Mouse (Mus musculus) adrenal gland, postnatal 14 days (tissue): ENCODE data around the gene Defb28. TPM values are rescaled to one million over a fixed set of nuclear protein-coding genes. Genes with fewer than 3 reads are reported as not detected.
A peak's percentile ranks its signal among the peaks of the same experiment; 100 is the strongest.

Experiments
- DNase-seq: peaks from one replicate; pipeline ENCODE4 v3.0.0; 2021; ENCODE audit warnings: mixed read lengths
- long read RNA-seq, 2 experiments: library from polyadenylated mRNA; stranded (forward); transcript quantifications; one replicate each; pipeline ENCODE4 v2.0.0; 2021
- total RNA-seq: library from RNA; stranded (reverse); gene quantifications from 2 replicates; pipeline ENCODE4 v1.2.3, GENCODE M21; 2021

Gene Defb28
- not detected in 2 replicates for total RNA-seq
- long read RNA-seq, experiment 1 = 0 reads
- long read RNA-seq, experiment 2 = 0 reads

DNA sequence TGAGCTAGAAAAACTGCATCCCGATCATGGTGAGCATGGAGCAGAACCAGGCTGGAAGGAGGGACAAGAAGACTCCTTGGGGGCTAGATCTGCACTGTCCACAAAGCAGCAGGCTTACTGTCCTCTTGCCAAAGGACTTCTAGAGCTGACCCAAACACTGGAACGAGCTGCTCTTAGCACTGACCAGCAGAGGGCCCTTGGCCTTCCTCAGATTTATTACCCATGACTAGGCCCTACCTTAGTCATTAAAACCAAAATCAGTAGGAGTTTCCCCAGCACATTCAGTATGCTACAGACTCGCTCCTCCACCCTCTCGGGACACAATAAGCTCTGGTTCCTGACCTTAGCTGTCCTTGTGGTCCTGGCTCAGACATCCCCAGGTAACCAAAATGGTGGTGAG is at the start of gene Defb28:
Gene Defb28 (plus strand): TSS at position 275 of the 400 bp plus-strand sequence.
- DNase-seq = peak; percentile 59

GRCm38 (mm10) chr2:152470973-152471372 is 47.1 kb upstream of the Defb28 start:
- peak; percentile 58 for DNase-seq

GRCm38 (mm10) chr2:152472434-152472833 is 45.6 kb upstream of the Defb28 start:
- DNase-seq = no peak

GRCm38 (mm10) chr2:152476763-152477162 is 41.3 kb upstream of the Defb28 start, which contains the start of gene Defb20:
TSS of gene Defb20 (plus strand) at chr2:152477063.
- no peak for DNase-seq

- no peak for DNase-seq
Observed at GRCm38 (mm10) chr2:152480881-152481280, 37.2 kb upstream of the Defb28 start.

DNA sequence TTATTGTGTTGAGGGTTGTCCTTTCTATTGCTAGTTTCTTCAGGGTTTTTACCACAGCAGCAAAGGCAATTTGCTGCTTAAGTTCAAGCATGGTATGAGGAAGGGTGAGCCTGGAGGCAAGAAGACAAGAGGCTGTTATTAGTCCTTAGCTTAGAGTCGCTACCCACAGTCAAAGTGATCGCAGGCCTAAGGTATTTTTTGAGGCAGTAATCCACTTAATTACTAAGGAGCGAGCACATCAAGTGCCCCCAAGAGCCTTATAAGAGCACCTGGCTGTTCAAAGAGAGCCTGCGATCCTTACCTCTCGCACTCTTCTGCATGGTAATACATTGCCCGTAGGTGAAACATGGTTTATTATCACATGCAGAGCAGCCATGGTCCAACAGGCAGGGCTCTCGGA is 36.3 kb upstream of the Defb28 start:
- no peak for DNase-seq

DNA sequence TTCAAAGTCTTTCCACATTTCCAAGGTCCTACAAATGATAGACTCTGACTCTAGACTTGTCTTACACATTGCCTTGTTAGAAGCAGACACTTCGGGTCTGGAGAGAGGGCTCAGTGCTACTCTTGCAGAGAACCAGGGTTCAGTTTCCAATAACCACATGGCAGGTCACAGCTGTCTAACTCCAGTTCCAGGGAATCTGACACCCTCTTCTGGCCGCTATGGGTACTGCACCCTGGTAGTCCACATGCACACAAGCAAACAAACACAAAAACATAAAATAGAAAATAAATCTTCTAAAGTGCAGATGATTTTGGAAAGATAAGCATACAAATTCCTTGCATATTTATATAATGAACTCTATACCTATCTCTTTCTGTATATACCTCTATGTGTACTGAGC is 31.0 kb upstream of the Defb28 start:
- no peak for DNase-seq

GRCm38 (mm10) chr2:152490038-152490437 is 28.0 kb upstream of the Defb28 start, which contains the start of gene Defb22:
TSS of gene Defb22 (minus strand) at chr2:152490138.
- DNase-seq = no peak

DNA sequence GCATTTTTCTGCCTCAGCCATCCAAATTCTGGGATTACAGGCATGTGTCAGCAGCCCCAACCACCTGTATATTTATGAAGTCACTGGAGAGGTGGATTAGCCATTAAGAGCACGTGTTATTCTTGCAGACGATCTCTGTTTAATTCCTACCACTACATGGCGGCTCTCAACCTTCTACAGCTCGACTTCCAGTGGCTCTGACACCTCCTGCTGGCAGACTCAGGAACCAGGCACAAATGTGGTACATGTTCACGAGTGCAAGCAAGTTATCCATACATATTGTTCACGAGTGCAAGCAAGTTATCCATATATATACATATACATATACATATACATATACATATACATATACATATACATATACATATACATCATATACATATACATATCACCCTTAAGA is 24.9 kb upstream of the Defb28 start:
- DNase-seq = no peak

GRCm38 (mm10) chr2:152498020-152498419 is 20.0 kb upstream of the Defb28 start:
- no peak for DNase-seq

DNA sequence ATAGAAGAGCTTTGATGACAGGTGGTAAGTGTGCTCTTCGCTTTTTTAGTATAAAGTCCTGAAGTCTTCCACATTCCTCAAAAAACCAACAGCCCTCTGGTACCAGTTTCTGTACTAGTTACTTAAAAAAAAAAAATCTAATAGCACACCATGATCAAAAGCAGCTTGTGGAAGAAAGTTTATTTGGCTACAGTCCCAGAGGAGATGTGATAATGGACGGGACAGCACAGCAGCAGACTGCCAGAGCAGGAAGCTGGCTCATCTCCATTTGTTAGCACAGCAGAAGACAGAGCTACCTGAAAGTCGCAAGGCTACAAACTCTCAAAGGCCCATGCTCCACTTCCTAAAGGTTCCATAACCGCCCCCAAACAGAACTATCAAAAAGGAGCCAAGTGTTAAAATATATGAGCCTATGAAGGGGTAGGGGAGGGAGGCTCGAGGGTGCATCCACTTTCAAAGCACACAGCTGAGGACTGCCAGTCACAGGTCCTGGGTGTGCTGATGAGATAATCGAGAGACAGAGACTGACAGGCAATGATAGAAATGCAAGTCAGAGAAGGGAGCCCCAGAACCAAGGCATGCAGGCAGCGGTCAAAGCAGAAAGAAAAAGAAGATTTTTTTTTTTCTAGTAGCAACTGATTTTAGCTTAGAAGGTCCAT is 17.7 kb upstream of the Defb28 start:
- no peak for DNase-seq

DNA sequence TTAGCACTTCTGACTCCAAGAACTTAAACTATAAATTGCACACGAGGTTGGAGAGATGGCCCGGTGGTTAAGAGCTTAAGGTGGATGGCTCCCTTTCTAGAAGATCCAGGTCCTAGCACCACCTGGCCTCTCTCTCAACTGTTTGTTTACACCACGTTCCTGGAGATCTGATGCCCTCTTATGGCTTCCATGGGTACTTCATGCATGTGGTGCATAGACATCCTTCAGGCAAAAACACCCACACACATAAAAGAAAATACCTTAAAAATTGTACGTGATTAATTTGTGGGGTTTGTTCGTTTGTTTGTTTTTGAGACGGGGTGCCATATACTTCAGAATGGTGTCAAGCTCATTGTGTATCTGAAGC is 17.2 kb upstream of the Defb28 start:
- no peak for DNase-seq

DNA sequence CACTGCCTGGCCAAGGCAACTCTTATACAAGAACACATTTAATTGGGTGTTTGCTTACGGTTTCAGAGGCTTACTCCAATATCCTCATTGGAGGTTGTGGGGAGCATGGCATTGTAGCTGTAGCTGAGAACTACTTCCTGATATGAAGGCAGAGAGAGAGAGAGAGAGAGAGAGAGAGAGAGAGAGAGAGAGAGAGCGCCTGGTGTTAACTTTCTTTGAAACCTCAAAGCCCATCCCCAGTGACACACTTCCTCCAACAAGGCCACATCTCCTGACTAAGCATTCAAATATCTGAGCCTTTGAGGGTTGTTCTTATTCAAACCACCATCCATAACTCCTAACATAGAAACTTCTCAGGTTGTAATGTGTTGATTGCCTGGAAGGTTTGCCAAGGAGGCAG is 14.1 kb upstream of the Defb28 start:
- DNase-seq = no peak

DNA sequence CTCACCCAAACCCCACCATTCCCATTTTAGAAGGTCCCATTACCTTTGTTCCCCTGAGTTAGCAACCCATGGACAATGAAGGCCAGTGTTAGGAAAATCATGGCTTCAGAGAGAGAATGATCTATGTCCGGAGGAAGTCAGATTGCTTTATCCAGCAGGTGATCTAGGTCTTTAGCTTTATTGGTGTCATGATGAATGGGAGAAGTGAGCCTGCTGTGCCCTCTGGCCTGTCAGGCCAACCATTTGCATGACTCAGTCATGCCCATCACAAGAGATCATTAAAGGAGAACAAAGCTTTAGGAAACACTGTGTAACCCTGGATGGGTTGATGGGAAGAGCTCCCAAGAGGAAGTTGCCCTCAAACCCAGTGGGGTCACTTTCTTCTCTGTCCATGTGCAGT is 6.5 kb upstream of the Defb28 start, which contains the start of gene Defb26:
Gene Defb26 (minus strand): TSS at position 101 of the 400 bp plus-strand sequence.
- no peak for DNase-seq

DNA sequence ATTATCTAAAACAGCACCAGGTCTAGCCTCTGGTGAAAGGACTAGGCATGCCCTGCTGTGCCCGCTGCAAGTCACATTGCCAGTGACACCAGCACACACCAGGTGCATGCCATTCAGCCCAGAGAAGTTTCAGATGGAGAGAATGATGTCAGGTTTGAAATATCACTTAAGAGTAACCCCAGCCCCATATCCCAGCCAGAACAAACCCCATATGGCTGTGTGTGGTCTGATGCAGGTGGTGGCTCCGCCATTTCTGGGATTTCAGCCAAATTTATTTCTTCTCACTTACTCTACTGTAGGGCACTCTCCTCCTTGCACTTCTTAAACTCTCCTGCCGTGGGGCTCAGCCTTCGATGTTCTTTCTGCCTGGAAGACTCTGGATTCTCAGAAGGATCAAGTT is 2.0 kb upstream of the Defb28 start:
- no peak for DNase-seq

- DNase-seq = no peak
Observed at GRCm38 (mm10) chr2:152539944-152540710, 22.1 kb downstream of the Defb28 start, which contains the start of gene Defb29. TSS of gene Defb29 (minus strand) at chr2:152540098.

- DNase-seq = no peak
Observed at GRCm38 (mm10) chr2:152541979-152542378, 23.9 kb downstream of the Defb28 start.

GRCm38 (mm10) chr2:152542897-152543296 is 24.8 kb downstream of the Defb28 start:
- DNase-seq = no peak

GRCm38 (mm10) chr2:152543478-152543877 is 25.4 kb downstream of the Defb28 start:
- no peak for DNase-seq

GRCm38 (mm10) chr2:152544691-152545090 is 26.6 kb downstream of the Defb28 start:
- peak; percentile 83 for DNase-seq

GRCm38 (mm10) chr2:152548124-152548523 is 30.1 kb downstream of the Defb28 start:
- no peak for DNase-seq

GRCm38 (mm10) chr2:152553774-152554423 is 35.8 kb downstream of the Defb28 start:
- DNase-seq = peak; percentile 80

DNA sequence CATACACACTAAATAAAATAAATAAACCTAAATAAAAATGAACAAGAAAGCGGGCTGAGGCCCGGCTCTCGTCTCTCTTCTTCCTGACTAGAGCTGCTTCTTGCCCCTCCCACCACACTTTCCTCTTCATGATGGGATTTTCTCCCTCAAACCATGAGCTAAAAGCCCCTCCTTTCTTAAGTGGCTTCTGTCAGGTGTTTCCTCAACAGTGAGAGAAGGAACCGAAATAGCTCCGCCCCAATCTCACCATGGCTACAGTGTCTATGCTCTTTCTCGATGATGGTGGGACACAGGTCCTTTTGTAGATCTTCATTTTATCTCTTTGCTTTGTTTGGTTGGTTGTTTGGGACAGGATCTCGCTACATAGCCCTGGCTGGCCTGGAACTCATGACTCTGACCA is 38.6 kb downstream of the Defb28 start:
- no peak for DNase-seq
